Mouse (Mus musculus): ENCODE data around the gene Nedd9.

DNA sequence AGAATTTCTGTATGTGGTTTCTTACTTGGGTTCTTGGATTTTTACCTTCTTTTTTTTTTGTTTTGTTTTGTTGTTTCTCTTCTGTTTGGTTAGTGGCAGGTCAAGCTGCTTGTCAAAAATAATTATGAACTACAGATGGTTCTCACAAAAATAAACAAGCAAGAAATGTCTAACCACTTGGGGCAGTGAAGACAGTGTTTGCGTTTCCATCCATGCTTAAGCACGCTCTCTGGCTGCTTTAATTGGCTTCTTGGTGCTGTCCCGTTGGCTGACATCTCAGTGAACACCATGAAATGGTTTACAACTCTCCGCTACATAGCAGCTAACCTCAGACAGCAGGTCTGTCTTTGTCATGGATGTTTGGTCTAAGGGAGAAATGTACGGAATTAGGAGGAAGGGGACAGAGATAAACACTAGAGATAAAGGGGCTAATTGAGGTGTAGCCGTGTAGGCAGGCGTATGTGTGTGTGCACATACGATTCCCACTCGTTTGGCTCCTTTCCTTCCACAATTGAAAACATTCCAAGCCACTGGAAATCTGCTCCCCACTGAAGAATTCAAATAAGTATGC, 2.6 kb upstream of the Nedd9 start:
- no peak for TF ChIP-seq CTCF (IDR thresholded peaks at IDR 0.05)
- no peak for TF ChIP-seq POLR2A (IDR thresholded peaks at IDR 0.05; ENCODE audit: insufficient read depth, low read depth, low read length)
- no peak for TF ChIP-seq EP300 (IDR thresholded peaks at IDR 0.05; ENCODE audit: insufficient read depth, low read depth, low read length)
